ENCODE assay signal across 13 mouse cellular contexts in the genomic region with DNA sequence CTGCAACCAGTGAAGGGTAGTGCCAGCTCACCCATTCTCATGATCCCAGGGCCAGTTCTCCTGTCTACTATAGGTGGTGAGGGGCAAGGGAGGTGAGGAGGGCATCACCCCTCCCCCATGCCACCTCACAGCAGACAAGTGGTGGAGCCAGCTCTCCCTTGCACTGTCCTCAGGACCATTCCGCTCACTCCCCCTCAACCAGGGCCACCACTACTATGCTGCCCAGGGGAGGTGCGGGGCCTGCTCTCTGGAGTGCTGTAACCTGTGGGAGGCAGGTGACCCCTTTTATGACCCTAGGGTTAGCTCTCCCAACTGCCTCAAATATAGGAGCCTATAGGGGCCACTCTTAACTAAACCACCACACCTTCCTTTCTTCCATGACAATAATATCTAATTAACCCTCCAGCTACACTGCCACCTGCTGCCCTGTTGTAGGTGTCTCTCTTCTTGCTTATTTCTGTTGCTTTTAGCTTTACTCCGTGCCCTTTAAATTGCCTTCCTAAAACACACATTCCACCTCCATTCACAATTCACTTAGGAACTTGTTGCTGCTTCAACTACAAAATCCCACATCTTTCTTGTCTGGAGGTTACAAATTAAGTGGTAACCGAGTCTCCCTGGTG. TPM values are rescaled to one million over a fixed set of nuclear protein-coding genes. Genes with fewer than 3 reads are reported as not detected.
A peak's percentile ranks its signal among the peaks of the same experiment; 100 is the strongest.
DNase-seq lines count a peak whose midpoint lies in the region; ATAC-seq and TF ChIP-seq lines count a peak whose summit lies in the region.
"Had no signal": no experiment of that assay in that cellular context is flagged by ENCODE, and none has a peak within 500 bp of the region (broad histone marks: within the 10 kb centered on the region; RNA-seq: fewer than 3 reads in every experiment).

No protein-coding gene starts in this region.

- 82% methylated on average over 4 of the region's 4 CpGs for WGBS in heart, adult 2 months
- WGBS in heart, embryonic 10.5 days, result 78% methylated on average over 4 of the region's 4 CpGs
- 71% methylated on average over 4 of the region's 4 CpGs for WGBS in lung, embryonic 14.5 days
- WGBS in lung, adult 2 months, result 82% methylated on average over 4 of the region's 4 CpGs

- no peak overlapping the region for H3K9ac ChIP-seq in heart, adult 2 months (ENCODE audit: low read depth, low read length)
- H3K9ac ChIP-seq in lung, embryonic 14.5 days, result no peak overlapping the region
- H3K9ac ChIP-seq: hindbrain, embryonic 12.5 days; limb, embryonic 12.5 days had no signal

- peak; percentile 50 for TF ChIP-seq CTCF in heart, adult 2 months (IDR thresholded peaks at IDR 0.05)
- peak; percentile 28 for TF ChIP-seq CTCF in lung, embryonic 14.5 days (IDR thresholded peaks at IDR 0.05; ENCODE audit: low read depth)
- TF ChIP-seq CTCF in lung, adult 2 months (IDR thresholded peaks at IDR 0.05; ENCODE audit: insufficient read depth, low read length), result no peak
- peak; percentile 48 for TF ChIP-seq CTCF in Patski (IDR thresholded peaks at IDR 0.05)

- in situ Hi-C loops in Patski (cut with MboI; ENCODE audit: low pct_unique_long_range_greater_than_20kb), result no loop called here

- POLR2A ChIA-PET in Patski (lab: Charles Lee), result no interaction called here

- no peak for TF ChIP-seq POLR2A in heart, adult 2 months (IDR thresholded peaks at IDR 0.05; ENCODE audit: insufficient read depth, low read depth, low read length)
- TF ChIP-seq POLR2A in lung, adult 2 months (IDR thresholded peaks at IDR 0.05; ENCODE audit: borderline replicate concordance, extremely low read depth, low read depth, low read length), result no peak

- no peak for DNase-seq in heart, adult 2 months
- no peak for DNase-seq in heart, embryonic 10.5 days (ENCODE audit: low spot score)
- no peak for DNase-seq in lung, embryonic 14.5 days
- DNase-seq in lung, adult 2 months, result no peak
- DNase-seq in Patski (ENCODE audit: low read depth, low spot score), result no peak
- DNase-seq in thymus, postnatal 0 days (ENCODE audit: low spot score), result peak; percentile 51
- DNase-seq in neural tube, embryonic 10.5 days (ENCODE audit: extremely low spot score, low spot score), result no peak
- DNase-seq in cerebellum, adult 9-10 months, result no peak
- DNase-seq: lung, postnatal 36 days; retina, postnatal 1 day had no signal

- no peaks in the 10 kb centered on the region for H3K9me3 ChIP-seq in heart, embryonic 10.5 days
- no peaks in the 10 kb centered on the region for H3K9me3 ChIP-seq in lung, embryonic 14.5 days (ENCODE audit: low read depth, low read length)
- H3K9me3 ChIP-seq: hindbrain, embryonic 12.5 days; limb, embryonic 12.5 days had no signal

- no peak overlapping the region for H3K27ac ChIP-seq in heart, adult 2 months
- H3K27ac ChIP-seq in heart, embryonic 10.5 days, result no peak overlapping the region
- H3K27ac ChIP-seq in lung, embryonic 14.5 days (ENCODE audit: low read depth), result no peak overlapping the region
- H3K27ac ChIP-seq: hindbrain, embryonic 12.5 days; limb, embryonic 12.5 days had no signal

- CTCF ChIA-PET in Patski (lab: Charles Lee), result interaction anchor here (0.7 to 1.3 kb wide), 4 partner anchors 14 to 198 kb away, joined by 3 read pairs; a partner anchor contains a TSS

- intact Hi-C loops in heart, adult 2 months (cut with DNase I), result no loop called here

- TF ChIP-seq EP300 in heart, adult 2 months (IDR thresholded peaks at IDR 0.05; ENCODE audit: insufficient read depth, low read depth, low read length), result no peak

- H3K36me3 ChIP-seq in heart, adult 2 months (ENCODE audit: control insufficient read depth, insufficient read depth, low read length), result no peaks in the 10 kb centered on the region
- H3K36me3 ChIP-seq in heart, embryonic 10.5 days, result no peaks in the 10 kb centered on the region
- no peaks in the 10 kb centered on the region for H3K36me3 ChIP-seq in lung, embryonic 14.5 days (ENCODE audit: insufficient read depth)
- H3K36me3 ChIP-seq: hindbrain, embryonic 12.5 days; limb, embryonic 12.5 days had no signal

- no peak for ATAC-seq in lung, embryonic 14.5 days (ENCODE audit: insufficient read depth)
- no peak for ATAC-seq in Patski

- H3K4me3 ChIP-seq in heart, adult 2 months, result no peak overlapping the region
- no peak overlapping the region for H3K4me3 ChIP-seq in heart, embryonic 10.5 days
- no peak overlapping the region for H3K4me3 ChIP-seq in lung, embryonic 14.5 days (ENCODE audit: low read depth, low read length)
- H3K4me3 ChIP-seq in lung, adult 2 months (replicated peaks; ENCODE audit: extremely low read depth, low read depth, low read length), result no peak overlapping the region
- H3K4me3 ChIP-seq: hindbrain, embryonic 12.5 days; limb, embryonic 12.5 days; myocyte had no signal

- H3K4me2 ChIP-seq in lung, embryonic 14.5 days, result no peak overlapping the region
- H3K4me2 ChIP-seq: hindbrain, embryonic 12.5 days; limb, embryonic 12.5 days had no signal

- no peaks in the 10 kb centered on the region for H3K27me3 ChIP-seq in heart, adult 2 months (ENCODE audit: control insufficient read depth, insufficient read depth, low read length)
- no peaks in the 10 kb centered on the region; the same call in 1 of the 2 replicates for H3K27me3 ChIP-seq in heart, embryonic 10.5 days (ENCODE audit: insufficient read depth, poor library complexity, severe bottlenecking)
- H3K27me3 ChIP-seq in lung, embryonic 14.5 days (ENCODE audit: insufficient read depth, low read length), result no peaks in the 10 kb centered on the region
- H3K27me3 ChIP-seq in Patski, result no peaks in the 10 kb centered on the region
- H3K27me3 ChIP-seq: hindbrain, embryonic 12.5 days; limb, embryonic 12.5 days had no signal

- H3K4me1 ChIP-seq in heart, adult 2 months (ENCODE audit: control insufficient read depth, insufficient read depth, low read length), result no peaks in the 10 kb centered on the region
- no peaks in the 10 kb centered on the region for H3K4me1 ChIP-seq in heart, embryonic 10.5 days
- no peaks in the 10 kb centered on the region for H3K4me1 ChIP-seq in lung, embryonic 14.5 days (ENCODE audit: insufficient read depth)
- no peaks in the 10 kb centered on the region for H3K4me1 ChIP-seq in lung, adult 2 months (ENCODE audit: control insufficient read depth, insufficient read depth, low read length)
- H3K4me1 ChIP-seq: hindbrain, embryonic 12.5 days; limb, embryonic 12.5 days had no signal

- no peaks in the 10 kb centered on the region for H3K79me2 ChIP-seq in heart, adult 2 months (replicated peaks; ENCODE audit: control insufficient read depth, insufficient read depth, low read length)

RNA-seq across cellular contexts. Expression of a gene that starts 21.7 kb away (rescaled TPM):
- total RNA-seq in heart, adult 2 months (2021), result not detected
- not detected in 2 replicates for polyA plus RNA-seq in heart, adult 2 months (2012; rRNA removed)
- polyA plus RNA-seq in heart, embryonic 10.5 days (2016; fragmentation: Nextera tagmentation; extraction: Ambion mirVana), result 0.70 and 1.3 TPM in 2 replicates
- 0.92 and 0.93 TPM in 2 replicates for polyA plus RNA-seq in lung, embryonic 14.5 days (2014; fragmentation: Nextera tagmentation; extraction: Ambion mirVana)
- polyA plus RNA-seq in lung, adult 2 months (2012; rRNA removed), result 0.88 and 6.7 TPM in 2 replicates
- 27.9 TPM for polyA plus RNA-seq in Patski (2021)
- 1.5 and 2.4 TPM in 2 replicates for polyA plus RNA-seq in thymus, postnatal 0 days (2015; fragmentation: Nextera tagmentation; extraction: Ambion mirVana)
